Mouse (Mus musculus) frontal cortex, postnatal 14 days (tissue): ENCODE data around the gene Vpreb1.
"Not testable (repeated sequence)": the region's sequence is repeated elsewhere in the genome, so short reads cannot be mapped to it uniquely, and the experiment has no call there.

ENCODE experiments used
- DNase-seq, 2 experiments: peaks; one replicate each; pipeline ENCODE4 v3.0.0; 2022; ENCODE audit warnings: low spot score in 2 of 2

Gene Vpreb1

GRCm38 (mm10) chr16:16856054-16856453 is 14.6 kb downstream of the Vpreb1 start:
- not testable (repeated sequence) for DNase-seq

- no peak for DNase-seq
Observed at GRCm38 (mm10) chr16:16855541-16855940, 15.1 kb downstream of the Vpreb1 start.

GRCm38 (mm10) chr16:16854836-16855235 is 15.8 kb downstream of the Vpreb1 start:
- no peak for DNase-seq

GRCm38 (mm10) chr16:16852411-16852810 is 18.2 kb downstream of the Vpreb1 start:
- no peak for DNase-seq

- DNase-seq: no peak
Observed at GRCm38 (mm10) chr16:16849196-16849595, 21.4 kb downstream of the Vpreb1 start.

- DNase-seq: no peak
Observed at GRCm38 (mm10) chr16:16829671-16830070, 41.0 kb downstream of the Vpreb1 start.

GRCm38 (mm10) chr16:16828757-16829615 is 41.7 kb downstream of the Vpreb1 start, which contains the start of gene Spag6l:
TSS of gene Spag6l (minus strand) at chr16:16829456.
- DNase-seq: peak; percentile 16 to 30

GRCm38 (mm10) chr16:16826223-16826622 is 44.4 kb downstream of the Vpreb1 start:
- DNase-seq: no peak

GRCm38 (mm10) chr16:16825476-16825875 is 45.2 kb downstream of the Vpreb1 start:
- DNase-seq: no peak
